Mouse (Mus musculus) brain, embryonic 14.5 days (tissue): ENCODE results near the gene Smpdl3b. TPM values are rescaled to one million over a fixed set of nuclear protein-coding genes. Genes with fewer than 3 reads are reported as not detected.
"Not testable (repeated sequence)": the region's sequence is repeated elsewhere in the genome, so short reads cannot be mapped to it uniquely, and the experiment has no call there.

ENCODE experiments used
- DNase-seq: peaks from one replicate; pipeline ENCODE4 v3.0.0-alpha.2; 2011; ENCODE audit warnings: low read depth
- CTCF ChIP-seq: fragments of 200-500 bp; IDR thresholded peaks from 2 replicates; pipeline ENCODE4 v1.5.1; 2012; ENCODE audit warnings: inconsistent platforms, mild to moderate bottlenecking, moderate library complexity, borderline replicate concordance; ENCODE audit not compliant: insufficient read depth, insufficient read length; ENCODE audit errors: extremely low read depth
- POLR2A ChIP-seq: fragments of 200-500 bp; IDR thresholded peaks from 2 replicates; pipeline ENCODE4 v1.6.1; 2012; ENCODE audit warnings: mild to moderate bottlenecking, inconsistent platforms, borderline replicate concordance; ENCODE audit not compliant: poor library complexity, insufficient read depth, insufficient read length, severe bottlenecking; ENCODE audit errors: extremely low read depth
- polyA plus RNA-seq: library from polyadenylated mRNA; depleted of rRNA; stranded (reverse); fragments of >200 nt; gene quantifications from 2 replicates; pipeline ENCODE4 v1.2.3, GENCODE M21; 2012

Gene Smpdl3b
- polyA plus RNA-seq, 1 experiment, result 0.78 TPM

DNA sequence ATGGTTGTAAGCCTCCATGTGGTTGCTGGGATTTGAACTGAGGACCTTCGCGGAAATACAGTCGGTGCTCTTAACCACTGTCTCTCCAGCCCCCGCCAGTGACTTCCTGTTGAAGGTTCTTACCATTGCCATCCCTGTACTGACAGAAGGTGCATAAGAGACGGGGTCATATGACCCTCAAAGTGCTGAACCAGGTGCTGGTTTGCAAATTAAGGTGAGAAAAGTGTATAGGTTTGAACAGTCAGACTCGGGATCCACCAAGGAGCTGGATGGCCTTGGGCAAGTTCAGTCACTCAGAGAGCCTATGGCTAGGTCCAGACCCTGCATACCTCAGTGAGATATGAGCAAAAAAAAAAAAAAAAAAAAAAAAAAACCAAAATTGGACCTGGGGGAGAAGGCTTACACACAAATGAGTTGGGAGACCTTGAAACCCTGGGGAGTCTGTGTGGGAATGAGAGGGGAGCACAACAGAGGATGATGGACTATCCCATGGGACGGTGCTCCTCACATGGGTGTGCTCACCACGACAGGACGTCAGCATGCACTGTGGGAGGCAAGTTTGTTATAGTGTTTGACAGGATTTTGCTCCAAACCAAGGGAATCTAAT lies 10.0 kb downstream of the Smpdl3b start:
- TF ChIP-seq CTCF (no peak), POLR2A (no peak)
- no peak for DNase-seq

DNA sequence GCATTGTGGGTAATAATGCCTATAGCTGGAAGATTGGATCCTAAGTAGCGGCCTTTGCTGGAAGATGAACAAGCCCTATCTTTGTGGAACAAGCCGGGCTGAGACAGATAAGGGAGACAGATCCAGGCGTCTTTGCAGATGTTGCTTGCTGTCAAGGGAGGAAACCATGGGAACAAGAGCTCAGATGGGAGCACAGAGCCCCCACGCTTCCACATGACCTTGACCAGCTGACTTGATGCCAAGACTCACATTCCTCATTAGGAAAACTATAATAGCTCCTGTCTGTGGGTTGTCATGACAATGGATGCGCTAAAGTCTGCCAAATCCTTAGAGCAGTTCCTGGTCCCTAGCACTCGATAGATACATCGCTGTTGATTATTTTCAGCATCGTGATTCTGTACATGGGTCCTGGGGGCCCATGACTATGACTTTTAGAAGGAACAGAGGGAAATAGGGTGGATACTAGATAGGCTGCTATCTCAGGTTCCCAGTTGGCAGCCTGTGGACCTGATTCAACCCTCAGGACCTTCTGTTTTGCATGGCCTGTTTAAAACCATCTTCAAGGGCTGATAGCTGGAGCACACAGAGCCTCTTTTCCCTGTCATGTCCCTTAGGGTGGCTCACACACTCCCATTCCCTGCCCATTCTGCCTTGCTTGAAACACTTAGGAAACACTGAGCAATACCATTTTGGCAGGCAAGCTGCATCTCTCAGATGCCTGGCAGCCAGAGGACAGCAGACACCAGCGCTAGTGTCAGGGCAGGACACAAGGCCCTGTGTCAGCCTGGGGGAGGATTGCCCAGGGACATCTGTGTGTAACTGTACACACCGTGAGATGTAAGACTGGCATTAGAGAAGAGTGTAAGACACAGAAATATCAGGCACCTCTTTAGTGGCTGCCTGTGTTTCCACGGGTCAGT lies 12.8 kb downstream of the Smpdl3b start:
- peak; percentile 70 for DNase-seq
- TF ChIP-seq CTCF, result no peak
- TF ChIP-seq POLR2A, result no peak

DNA sequence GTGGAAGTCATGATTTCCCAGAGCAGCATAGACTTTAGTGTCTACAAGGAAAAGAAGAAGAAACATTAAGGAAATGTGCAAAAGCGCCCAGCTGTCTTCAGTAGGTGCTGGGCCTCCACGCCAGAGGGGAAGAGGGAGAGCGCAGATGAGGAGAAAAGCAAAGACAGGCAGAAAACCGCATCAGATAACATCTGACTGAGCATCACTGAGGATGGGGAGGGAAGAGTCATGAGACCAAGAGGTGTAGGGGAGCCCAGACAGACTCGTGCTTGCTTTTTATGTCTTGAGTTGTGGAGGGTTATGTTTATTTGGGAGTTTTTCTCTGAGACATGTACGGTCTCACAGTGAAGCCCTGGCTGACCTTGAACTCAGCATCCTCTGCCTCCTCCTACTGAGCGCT lies 15.6 kb downstream of the Smpdl3b start:
- DNase-seq, result no peak
- no peak for TF ChIP-seq POLR2A
- no peak for TF ChIP-seq CTCF

DNA sequence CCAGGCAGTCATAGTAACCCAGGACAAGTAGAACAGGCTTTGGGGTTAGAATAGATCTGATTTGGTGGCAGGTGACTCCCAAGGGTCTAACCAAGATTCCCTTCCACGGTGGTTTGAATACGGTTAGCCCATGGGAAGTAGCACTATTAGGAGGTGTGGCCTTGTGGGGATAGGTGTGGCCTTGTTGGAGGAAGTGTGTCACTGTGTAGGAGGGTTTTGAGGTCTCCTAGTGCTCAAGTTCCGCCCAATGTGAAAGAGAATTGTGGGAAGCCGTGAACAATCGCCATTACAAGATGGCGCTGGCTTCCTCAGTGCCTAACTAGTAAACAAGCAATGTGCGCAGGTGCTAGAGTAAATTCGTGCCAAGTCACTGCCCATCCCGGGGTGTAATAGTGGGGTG lies 19.9 kb downstream of the Smpdl3b start:
- not testable (repeated sequence) for DNase-seq

DNA sequence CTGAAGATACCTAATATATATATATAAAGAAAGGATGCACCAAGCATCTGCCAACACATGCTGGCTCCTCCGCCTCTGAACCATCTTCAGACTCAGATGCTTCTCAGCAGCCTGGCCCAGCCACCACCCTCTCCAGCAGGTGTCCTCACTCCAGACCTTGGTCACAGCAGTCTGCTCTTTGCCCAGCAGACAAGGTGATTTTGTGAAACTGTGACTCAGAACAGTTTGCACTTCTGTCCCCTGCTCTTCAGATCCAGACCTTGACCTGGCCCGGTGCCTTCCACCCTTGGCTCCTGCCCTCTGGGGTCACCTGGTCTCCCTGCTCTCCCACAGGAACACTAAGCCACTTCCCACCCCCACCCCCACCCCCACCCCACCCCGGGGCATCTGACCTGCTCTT lies 21.2 kb downstream of the Smpdl3b start:
- DNase-seq, result no peak
- TF ChIP-seq CTCF, result no peak
- no peak for TF ChIP-seq POLR2A

DNA sequence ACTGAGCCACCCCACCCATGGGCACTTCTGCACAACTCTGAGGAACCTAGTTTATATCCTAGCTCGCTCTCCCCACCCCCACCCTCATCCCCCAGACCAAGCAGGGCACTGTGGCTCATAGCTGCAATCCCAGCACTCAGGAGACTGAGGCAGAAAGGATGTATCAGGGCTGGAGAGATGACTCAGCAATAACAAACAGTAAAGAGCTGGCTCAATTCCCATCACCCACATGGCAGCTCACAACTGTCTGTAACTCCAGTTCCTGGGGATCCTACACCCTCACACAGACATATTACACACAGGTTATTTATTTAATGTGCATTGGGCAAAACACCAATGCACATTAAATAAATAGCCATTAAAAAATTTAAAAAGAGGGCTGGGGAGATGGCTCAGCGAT lies 21.7 kb downstream of the Smpdl3b start:
- TF ChIP-seq POLR2A, result no peak
- no peak for TF ChIP-seq CTCF
- DNase-seq, result no peak

DNA sequence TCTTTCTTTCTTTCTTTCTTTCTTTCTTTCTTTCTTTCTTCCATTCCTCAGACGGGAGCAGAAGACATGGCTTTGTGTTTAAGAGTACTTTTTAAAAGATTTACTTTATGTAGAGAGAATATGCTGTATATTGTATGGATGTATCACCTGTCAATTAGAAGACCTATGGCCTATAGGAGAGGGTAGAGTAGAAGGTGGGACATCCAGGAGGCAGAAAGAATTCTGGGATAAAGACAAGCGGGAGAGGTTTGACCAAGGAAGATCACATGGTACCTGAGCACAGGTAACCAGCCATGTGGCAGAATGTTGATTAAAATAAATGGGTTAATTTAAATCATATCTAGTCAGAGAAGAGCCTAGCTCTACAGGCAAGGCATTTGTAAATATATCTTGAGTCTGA lies 22.3 kb downstream of the Smpdl3b start:
- TF ChIP-seq CTCF, result no peak
- no peak for TF ChIP-seq POLR2A

DNA sequence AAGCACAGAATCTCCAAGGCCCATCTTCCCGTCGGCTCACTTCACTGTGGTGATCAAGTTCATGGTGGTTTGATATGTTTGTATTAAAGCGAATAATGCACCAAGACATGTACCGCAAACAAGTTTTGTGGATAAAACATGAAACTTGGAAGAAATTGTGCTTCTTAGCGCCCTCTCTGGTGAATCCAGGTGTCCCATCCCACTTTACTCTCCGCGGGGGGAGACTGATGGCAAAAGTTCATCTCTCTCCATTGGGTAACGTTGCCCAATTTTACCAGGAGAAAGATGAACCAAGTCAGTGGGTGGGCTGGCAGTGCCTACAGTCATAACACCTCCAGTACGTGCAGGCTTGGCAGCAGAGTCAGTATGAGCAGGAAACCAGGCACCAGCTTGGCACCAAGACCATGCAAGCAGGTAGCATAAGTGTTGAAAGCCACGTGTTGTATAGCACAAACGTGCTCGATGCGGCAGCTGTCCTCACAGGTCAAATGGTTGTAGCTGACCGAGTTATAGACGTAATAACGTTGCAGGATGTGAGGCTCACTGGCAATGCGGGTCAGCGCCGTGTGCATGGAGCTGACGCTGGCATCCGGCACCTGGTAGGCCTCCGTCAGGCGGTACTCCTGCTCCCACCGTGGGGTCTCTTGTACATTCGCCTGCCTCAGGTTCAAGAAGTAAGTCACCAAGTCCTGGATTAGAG lies 23.8 kb downstream of the Smpdl3b start:
- TF ChIP-seq POLR2A, result no peak
- no peak for DNase-seq

More for the DNA sequence above, 22.3 kb downstream of the Smpdl3b start:
- DNase-seq, result no peak

DNA sequence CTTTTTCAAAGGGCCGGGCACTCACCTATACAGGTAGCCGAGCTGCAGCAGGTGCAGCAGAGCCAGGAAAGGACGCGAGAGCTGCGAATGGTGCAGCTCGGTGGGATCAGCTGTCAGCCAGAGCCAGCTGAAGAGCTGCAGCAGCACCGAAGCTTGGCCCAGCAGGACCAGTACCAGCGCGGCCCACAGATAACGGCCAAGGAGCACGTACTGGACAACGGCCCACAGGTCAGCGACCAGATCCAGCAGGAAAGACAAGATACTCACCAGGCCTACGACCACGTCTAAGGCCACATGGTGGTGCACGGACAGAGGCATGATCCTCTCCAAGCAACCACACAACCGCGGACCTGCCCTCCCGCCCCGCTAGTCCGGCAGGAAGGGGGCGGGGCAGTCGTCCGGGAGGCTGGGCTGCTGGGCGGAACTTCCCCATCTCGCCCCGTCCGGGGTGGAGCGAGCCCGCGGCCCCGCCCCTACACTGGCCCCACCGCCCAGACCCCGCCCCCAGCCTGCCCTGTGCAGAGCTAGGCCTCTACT lies 24.8 kb downstream of the Smpdl3b start, which contains the start of gene Xkr8:
Xkr8 (minus strand) TSS at position 399 of the 537 bp plus-strand sequence.
- TF ChIP-seq CTCF (no peak), POLR2A (no peak; the same call in 1 of the 2 replicates)
- DNase-seq, result peak; percentile 88

DNA sequence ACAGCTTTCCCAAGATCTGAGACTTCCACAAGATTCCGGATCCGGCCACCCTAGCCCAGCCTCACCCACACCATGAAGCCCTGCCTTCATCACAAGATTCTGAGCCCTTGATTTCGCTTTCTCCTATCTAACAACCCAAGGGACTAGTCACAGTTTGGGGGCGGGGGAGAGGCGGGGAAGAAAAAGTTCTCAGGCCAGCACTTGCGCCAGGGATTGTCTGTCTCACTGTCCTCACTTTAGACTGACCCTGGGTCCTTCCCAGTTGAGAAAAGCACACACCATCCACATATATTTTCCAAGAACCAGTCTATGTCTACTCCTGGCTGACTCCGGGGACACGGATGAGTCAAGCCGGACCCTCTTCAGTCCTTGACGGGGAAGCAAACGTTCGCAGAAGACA lies 25.4 kb downstream of the Smpdl3b start:
- no peak for DNase-seq
- TF ChIP-seq CTCF (no peak), POLR2A (no peak)

DNA sequence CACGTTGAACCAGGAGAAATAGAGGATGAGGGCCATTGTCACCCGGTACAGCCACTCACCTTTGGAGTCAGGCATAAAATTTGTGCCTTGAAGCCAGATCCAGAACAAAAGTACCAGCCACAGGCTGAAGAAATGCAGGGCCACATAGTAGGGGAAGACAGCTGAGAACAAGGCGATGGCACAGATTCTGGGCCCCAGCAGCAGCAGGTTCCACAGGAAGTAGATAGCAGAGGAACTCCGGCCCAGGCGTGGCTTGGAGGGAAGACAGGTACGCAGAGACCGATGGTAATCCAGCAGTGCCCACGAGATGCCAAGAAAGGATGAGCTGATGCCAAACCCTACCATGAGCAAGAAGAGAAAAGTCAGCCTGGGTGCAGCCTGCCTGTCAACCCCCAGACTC lies 28.8 kb downstream of the Smpdl3b start:
- TF ChIP-seq POLR2A (no peak), CTCF (no peak)
- DNase-seq, result no peak

DNA sequence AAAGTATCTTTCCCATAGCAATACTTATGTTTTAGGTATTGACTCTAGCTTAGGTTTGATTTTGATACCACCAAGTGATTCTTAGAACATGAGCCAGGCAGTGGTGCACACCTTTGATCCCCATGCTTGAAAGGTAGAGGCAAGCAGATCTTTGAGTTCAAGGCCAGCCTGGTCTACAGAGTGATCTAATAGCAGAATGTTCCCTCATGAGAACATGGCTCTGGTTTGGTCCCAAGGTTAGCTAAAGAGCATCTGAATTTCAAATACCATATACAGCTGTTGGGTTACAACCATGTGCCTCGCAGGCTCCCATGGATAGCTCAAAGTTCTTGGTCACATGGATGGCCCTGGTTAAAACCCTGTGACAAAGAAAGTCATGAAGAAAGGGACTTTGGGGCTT lies 38.8 kb downstream of the Smpdl3b start:
- TF ChIP-seq POLR2A, result no peak
- no peak for TF ChIP-seq CTCF
- DNase-seq, result no peak

DNA sequence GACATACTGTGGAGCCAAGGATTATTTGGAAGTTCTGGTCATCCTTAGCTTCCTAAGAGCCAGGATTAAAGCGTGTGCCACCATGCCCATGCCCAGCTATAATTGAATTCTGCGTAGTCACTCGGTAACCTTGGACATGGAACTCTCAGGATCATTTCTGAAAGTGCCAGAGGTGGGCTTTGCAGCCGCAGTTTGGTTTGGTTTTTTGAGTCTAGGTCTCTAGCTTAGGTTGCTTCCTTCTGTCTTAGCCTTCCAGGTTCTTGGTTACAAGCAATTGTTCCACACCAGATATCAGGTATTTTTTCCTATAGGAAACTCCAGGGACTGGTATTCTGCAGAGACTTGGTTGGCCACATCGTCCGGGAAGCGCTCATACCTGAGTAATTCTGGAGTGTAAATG lies 43.9 kb downstream of the Smpdl3b start:
- no peak for DNase-seq
- TF ChIP-seq CTCF (no peak), POLR2A (no peak)
